Comparison of ENCODE assay signal across 31 mouse cellular contexts in the genomic region with DNA sequence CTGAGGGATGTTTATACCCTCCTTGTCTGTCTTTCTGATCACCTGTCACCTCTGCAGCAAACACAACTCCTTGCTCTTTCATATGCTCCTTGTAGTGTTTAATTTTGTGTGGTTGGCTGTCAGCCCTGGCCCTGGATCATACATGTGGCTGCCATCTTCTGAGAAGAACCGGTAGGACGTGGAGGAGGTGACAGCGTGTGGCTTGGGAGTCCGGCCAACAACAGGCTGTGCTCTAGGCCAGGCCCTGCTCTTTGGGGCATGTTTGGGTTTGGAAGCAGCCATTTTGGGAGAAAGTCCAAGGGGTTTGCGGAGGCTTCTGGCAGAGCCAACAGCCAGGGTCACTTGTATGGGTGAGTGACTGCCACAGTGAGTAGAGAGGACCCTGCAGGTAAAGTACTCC. TPM values are rescaled to one million over a fixed set of nuclear protein-coding genes. Genes with fewer than 3 reads are reported as not detected.
DNase-seq lines count a peak whose midpoint lies in the region; ATAC-seq and TF ChIP-seq lines count a peak whose summit lies in the region.
"Had no signal": no experiment of that assay in that cellular context is flagged by ENCODE, and none has a peak within 500 bp of the region (broad histone marks: within the 10 kb centered on the region; RNA-seq: fewer than 3 reads in every experiment).

No protein-coding gene starts in this region.

- H3K4me2 ChIP-seq in intestine, embryonic 15.5 days (replicated peaks): no peak overlapping the region
- H3K4me2 ChIP-seq: embryonic facial prominence, embryonic 13.5 days; kidney, embryonic 15.5 days; limb, embryonic 13.5 days; liver, embryonic 11.5 days; midbrain, embryonic 13.5 days; neural tube, embryonic 15.5 days; stomach, embryonic 15.5 days had no signal

- no peaks in the 10 kb centered on the region for H3K27me3 ChIP-seq in intestine, embryonic 15.5 days (replicated peaks)
- 0 out of 2 replicates have a peak, but pooled peaks cover 10% of the 10 kb centered on the region for H3K27me3 ChIP-seq in forebrain, embryonic 10.5 days (ENCODE audit: poor library complexity, severe bottlenecking)
- H3K27me3 ChIP-seq: midbrain, embryonic 13.5 days; neural tube, embryonic 15.5 days; stomach, embryonic 15.5 days had no signal

- H3K9ac ChIP-seq in intestine, embryonic 15.5 days: no peak overlapping the region
- H3K9ac ChIP-seq: embryonic facial prominence, embryonic 13.5 days; forebrain, postnatal 0 days; kidney, embryonic 15.5 days; limb, embryonic 13.5 days; midbrain, embryonic 13.5 days; neural tube, embryonic 15.5 days; stomach, embryonic 15.5 days had no signal

- no peaks in the 10 kb centered on the region for H3K4me1 ChIP-seq in intestine, embryonic 15.5 days (replicated peaks)
- H3K4me1 ChIP-seq in forebrain, embryonic 10.5 days: peaks cover 25% of the 10 kb centered on the region
- H3K4me1 ChIP-seq: embryonic facial prominence, embryonic 13.5 days; kidney, embryonic 15.5 days; limb, embryonic 13.5 days; stomach, embryonic 15.5 days had no signal

- no peak for TF ChIP-seq CTCF in left cerebral cortex, adult 2 months (IDR thresholded peaks at IDR 0.05)

- H3K36me3 ChIP-seq in intestine, embryonic 15.5 days: no peaks in the 10 kb centered on the region
- no peaks in the 10 kb centered on the region for H3K36me3 ChIP-seq in forebrain, embryonic 10.5 days (replicated peaks)
- H3K36me3 ChIP-seq: embryonic facial prominence, embryonic 13.5 days; hindbrain, embryonic 10.5 days; kidney, embryonic 15.5 days; limb, embryonic 13.5 days; midbrain, embryonic 13.5 days; neural tube, embryonic 15.5 days; stomach, embryonic 15.5 days had no signal

- peak overlapping the region; percentile 40 for H3K27ac ChIP-seq in left cerebral cortex, adult 2 months
- H3K27ac ChIP-seq in intestine, embryonic 15.5 days: no peak overlapping the region
- no peak overlapping the region for H3K27ac ChIP-seq in forebrain, embryonic 10.5 days
- H3K27ac ChIP-seq: embryonic facial prominence, embryonic 13.5 days; heart, adult 2 months; hindbrain, embryonic 10.5 days; kidney, embryonic 15.5 days; limb, embryonic 13.5 days; macrophage; midbrain, embryonic 13.5 days; neural tube, embryonic 15.5 days; stomach, embryonic 15.5 days had no signal

- no peak for DNase-seq in left cerebral cortex, adult 2 months (ENCODE audit: extremely low spot score in 1 of 2, low spot score in 2 of 2)
- DNase-seq in left cerebral cortex, postnatal 36 days (ENCODE audit: low spot score in 2 of 2): no peak
- peak; percentile 89 for DNase-seq in cerebellum, adult 11 months
- peak; percentile 89 to 93 for DNase-seq in cerebellum, adult 18-20 months
- DNase-seq in cerebellum, postnatal 10 days: peak; percentile 95 to 98
- no peak for DNase-seq in adrenal gland, adult 8-10 months
- DNase-seq in forebrain, embryonic 10.5 days (ENCODE audit: extremely low spot score, low spot score): no peak
- DNase-seq: adrenal gland, adult 2 months; B cell, adult 2 months; forebrain, postnatal 0 days; heart, adult 2 months; heart, postnatal 14 days; kidney, adult 18-20 months; kidney, postnatal 36 days; layer of hippocampus, postnatal 36 days; retina, postnatal 1 day; right cerebral cortex, postnatal 25 days had no signal

- H3K9me3 ChIP-seq in intestine, embryonic 15.5 days: no peaks in the 10 kb centered on the region
- no peaks in the 10 kb centered on the region for H3K9me3 ChIP-seq in forebrain, embryonic 10.5 days
- H3K9me3 ChIP-seq: embryonic facial prominence, embryonic 13.5 days; hindbrain, embryonic 10.5 days; kidney, embryonic 15.5 days; limb, embryonic 13.5 days; midbrain, embryonic 13.5 days; neural tube, embryonic 15.5 days; stomach, embryonic 15.5 days had no signal

- no peak overlapping the region for H3K4me3 ChIP-seq in left cerebral cortex, adult 2 months
- H3K4me3 ChIP-seq in intestine, embryonic 15.5 days (replicated peaks): no peak overlapping the region
- H3K4me3 ChIP-seq in forebrain, embryonic 10.5 days: no peak overlapping the region
- H3K4me3 ChIP-seq: embryonic facial prominence, embryonic 13.5 days; heart, adult 2 months; hindbrain, embryonic 10.5 days; kidney, embryonic 15.5 days; limb, embryonic 13.5 days; midbrain, embryonic 13.5 days; neural tube, embryonic 15.5 days; stomach, embryonic 15.5 days had no signal

- 89% methylated on average over 5 of the region's 5 CpGs for WGBS in intestine, embryonic 15.5 days
- WGBS in forebrain, embryonic 10.5 days: 95% methylated on average over 5 of the region's 5 CpGs

- intact Hi-C loops in left cerebral cortex, adult 2 months (cut with DNase I): no loop called here
- intact Hi-C loops in left cerebral cortex, postnatal 36 days (cut with DNase I): no loop called here

- ATAC-seq in intestine, embryonic 15.5 days: no peak
- ATAC-seq: forebrain, postnatal 0 days; lung, postnatal 0 days; midbrain, embryonic 13.5 days had no signal

RNA-seq across cellular contexts. Expression of a gene that starts 12.3 kb away (rescaled TPM):
- 100 to 1,000 TPM; 448 to 462 TPM for total RNA-seq in left cerebral cortex, adult 2 months (2021)
- total RNA-seq in left cerebral cortex, postnatal 36 days (2021): 100 to 1,000 TPM; 464 to 526 TPM
- polyA plus RNA-seq in intestine, embryonic 15.5 days (2015; fragmentation: Nextera tagmentation; extraction: Ambion mirVana): 0.73 and 0.89 TPM in 2 replicates
- total RNA-seq in adrenal gland, adult 8-10 months (2022): 1 to 10 TPM; 5.3 to 9.0 (median 7.2) TPM
- 0.68 and 0.78 TPM in 2 replicates for polyA plus RNA-seq in forebrain, embryonic 10.5 days (2016; fragmentation: Nextera tagmentation; extraction: Ambion mirVana)
- total RNA-seq: common myeloid progenitor, adult 5-6 weeks; megakaryocyte-erythroid progenitor cell, adult 5-6 weeks had no signal
- polyA plus RNA-seq: heart, embryonic 14.5 days; lung, postnatal 0 days; macrophage had no signal

RNA-seq across cellular contexts. Expression of a gene that starts 50.2 kb away (rescaled TPM):
- 10 to 100 TPM; 25.3 to 25.8 TPM for total RNA-seq in left cerebral cortex, adult 2 months (2021)
- 10 to 100 TPM; 29.6 to 30.6 TPM for total RNA-seq in left cerebral cortex, postnatal 36 days (2021)
- polyA plus RNA-seq in intestine, embryonic 15.5 days (2015; fragmentation: Nextera tagmentation; extraction: Ambion mirVana): 26.4 and 30.6 TPM in 2 replicates
- 10 to 100 TPM; 63.8 to 93.3 (median 80.2) TPM for total RNA-seq in adrenal gland, adult 8-10 months (2022)
- polyA plus RNA-seq in forebrain, embryonic 10.5 days (2016; fragmentation: Nextera tagmentation; extraction: Ambion mirVana): 12.3 and 13.0 TPM in 2 replicates

Comparison
In these comparisons a context has a peak if more than half of its experiments do, and no peak if none do; other contexts are left out.
1. DNase-seq: peak in cerebellum, adult 11 months (single experiment), cerebellum, adult 18-20 months (2 of 2) and cerebellum, postnatal 10 days (2 of 2); none in left cerebral cortex, adult 2 months (0 of 2), left cerebral cortex, postnatal 36 days (0 of 2), adrenal gland, adult 8-10 months (single experiment) and forebrain, embryonic 10.5 days (single experiment).
2. RNA of a gene that starts 12.3 kb away (total RNA-seq): 464 to 526 TPM in left cerebral cortex, postnatal 36 days and 448 to 462 TPM in left cerebral cortex, adult 2 months; 5.3 to 9.0 TPM in adrenal gland, adult 8-10 months; every median in the first group is over 10 times any median in the second.